Mouse (Mus musculus): ENCODE data around the gene H2-DMb2. TPM values are rescaled to one million over a fixed set of nuclear protein-coding genes. Genes with fewer than 3 reads are reported as not detected.
"Not testable (repeated sequence)": the region's sequence is repeated elsewhere in the genome, so short reads cannot be mapped to it uniquely, and the experiment has no call there.

Gene H2-DMb2
- total RNA-seq, 2 experiments from 2014 or later = 0.17 to 0.53 TPM

GRCm38 (mm10) chr17:34134451-34134850 is 8.7 kb upstream of the H2-DMb2 start:
- no peak for DNase-seq (ENCODE audit: low spot score)

- DNase-seq (ENCODE audit: low spot score) = peak; percentile 99
Observed at GRCm38 (mm10) chr17:34135297-34136224, 7.5 kb upstream of the H2-DMb2 start.

GRCm38 (mm10) chr17:34137601-34138000 is 5.5 kb upstream of the H2-DMb2 start:
- DNase-seq (ENCODE audit: low spot score) = no peak

- no peak for DNase-seq (ENCODE audit: low spot score)
Observed at GRCm38 (mm10) chr17:34138655-34139054, 4.5 kb upstream of the H2-DMb2 start.

GRCm38 (mm10) chr17:34139416-34139815 is 3.7 kb upstream of the H2-DMb2 start:
- peak; percentile 48 for DNase-seq (ENCODE audit: low spot score)

- no peak for DNase-seq (ENCODE audit: low spot score)
Observed at GRCm38 (mm10) chr17:34140240-34140639, 2.9 kb upstream of the H2-DMb2 start.

- DNase-seq (ENCODE audit: low spot score) = no peak
Observed at GRCm38 (mm10) chr17:34141448-34141847, 1.7 kb upstream of the H2-DMb2 start.

GRCm38 (mm10) chr17:34142456-34143010 is 574 bp upstream of the H2-DMb2 start:
- no peak for DNase-seq (ENCODE audit: low spot score)

- DNase-seq (ENCODE audit: low spot score) = no peak
Observed at GRCm38 (mm10) chr17:34143461-34143860, 354 bp downstream of the H2-DMb2 start.

GRCm38 (mm10) chr17:34144221-34144620 is 1.1 kb downstream of the H2-DMb2 start:
- DNase-seq (ENCODE audit: low spot score) = not testable (repeated sequence)

- DNase-seq (ENCODE audit: low spot score) = no peak
Observed at GRCm38 (mm10) chr17:34144960-34145371, 1.9 kb downstream of the H2-DMb2 start.

GRCm38 (mm10) chr17:34152923-34153322 is 9.8 kb downstream of the H2-DMb2 start, which contains the start of gene H2-DMb1:
TSS of gene H2-DMb1 (plus strand) at chr17:34153072.
- DNase-seq (ENCODE audit: low spot score) = peak; percentile 67

- DNase-seq (ENCODE audit: low spot score) = no peak
Observed at GRCm38 (mm10) chr17:34155534-34155933, 12.4 kb downstream of the H2-DMb2 start.

- DNase-seq (ENCODE audit: low spot score) = no peak
Observed at GRCm38 (mm10) chr17:34164202-34164895, 21.2 kb downstream of the H2-DMb2 start.

GRCm38 (mm10) chr17:34165033-34165730 is 22.1 kb downstream of the H2-DMb2 start:
- no peak for DNase-seq (ENCODE audit: low spot score)

- DNase-seq (ENCODE audit: low spot score) = peak; percentile 32
Observed at GRCm38 (mm10) chr17:34169279-34169678, 26.2 kb downstream of the H2-DMb2 start.

GRCm38 (mm10) chr17:34170487-34170876 is 27.4 kb downstream of the H2-DMb2 start:
- DNase-seq (ENCODE audit: low spot score) = no peak

GRCm38 (mm10) chr17:34170877-34171498 is 27.9 kb downstream of the H2-DMb2 start:
- DNase-seq (ENCODE audit: low spot score) = peak; percentile 77

- DNase-seq (ENCODE audit: low spot score) = no peak
Observed at GRCm38 (mm10) chr17:34172528-34172927, 29.4 kb downstream of the H2-DMb2 start.

GRCm38 (mm10) chr17:34174075-34174474 is 31.0 kb downstream of the H2-DMb2 start:
- DNase-seq (ENCODE audit: low spot score) = no peak

GRCm38 (mm10) chr17:34177179-34177578 is 34.1 kb downstream of the H2-DMb2 start:
- no peak for DNase-seq (ENCODE audit: low spot score)

Data from gastrocnemius, adult 18-20 months (tissue).